Mouse (Mus musculus): ENCODE data around the gene Cdh20. TPM values are rescaled to one million over a fixed set of nuclear protein-coding genes. Genes with fewer than 3 reads are reported as not detected.

The Cdh20 gene
- polyA plus RNA-seq, 2 experiments, result 0.01 TPM; not detected in 1

DNA sequence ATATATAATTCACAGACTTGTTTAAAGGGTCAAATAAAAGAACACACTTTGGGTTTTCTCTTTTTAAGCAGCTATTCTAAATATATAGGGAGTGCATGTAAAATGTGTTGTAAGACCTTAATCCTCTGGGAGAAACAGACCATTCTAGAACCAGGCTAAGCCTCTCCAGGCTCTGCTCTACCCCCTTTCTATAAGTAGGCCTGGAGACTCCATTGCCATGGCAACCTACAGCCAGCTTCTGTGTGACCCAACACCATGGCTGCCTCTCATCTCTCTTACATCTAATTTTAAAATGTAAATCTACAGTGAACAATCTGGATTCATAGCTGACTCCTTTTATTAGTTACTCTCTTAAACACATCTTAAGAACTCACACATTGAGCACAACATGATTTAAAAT lies 133.5 kb downstream of the Cdh20 start:
- H3K27me3 ChIP-seq (ENCODE audit: control insufficient read depth, insufficient read depth, low read length), result no peaks in the 10 kb centered on the region
- no peak overlapping the region for H3K4me3 ChIP-seq (ENCODE audit: insufficient read depth in 1 of 2, low read depth in 2 of 2, low read length in 2 of 2)
- ATAC-seq (ENCODE audit: insufficient read depth), result no peak
- H3K4me1 ChIP-seq (replicated peaks; ENCODE audit: control insufficient read depth in 2 of 2, insufficient read depth in 2 of 2, low read length in 1 of 2), result no peaks in the 10 kb centered on the region
- no peak overlapping the region for H3K4me2 ChIP-seq (ENCODE audit: low read depth)
- H3K9ac ChIP-seq (replicated peaks), result no peak overlapping the region
- H3K9me3 ChIP-seq (ENCODE audit: control insufficient read depth, low read length), result no peaks in the 10 kb centered on the region
- H3K27ac ChIP-seq, result no peak overlapping the region
- H3K36me3 ChIP-seq (replicated peaks; ENCODE audit: control insufficient read depth, insufficient read depth, low read depth), result no peaks in the 10 kb centered on the region
- TF ChIP-seq EP300 (IDR thresholded peaks at IDR 0.05; ENCODE audit: low read depth) (no peak), CTCF (IDR thresholded peaks at IDR 0.05; ENCODE audit: low read depth) (no peak)
- DNase-seq (ENCODE audit: low read depth in 3 of 3, low spot score in 3 of 3), result no peak

DNA sequence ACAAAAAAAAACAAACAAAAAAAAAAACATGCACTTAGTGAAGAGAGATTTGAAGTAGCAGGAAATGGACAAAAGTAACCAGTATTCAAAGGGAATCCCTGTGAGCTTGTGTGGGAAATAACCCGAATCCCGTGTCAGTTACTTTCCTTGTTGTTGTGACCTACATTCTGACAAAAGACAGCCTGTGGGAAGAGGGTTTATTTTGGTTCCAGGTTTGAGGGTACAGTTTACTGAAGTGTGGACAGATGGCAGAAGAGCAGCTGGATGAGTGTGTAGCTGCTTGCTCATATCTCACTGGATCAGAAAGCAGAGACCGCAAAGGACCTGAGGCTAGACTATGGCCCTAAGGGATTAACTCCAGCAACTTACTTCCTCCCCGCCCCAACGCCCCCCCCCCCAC lies 135.1 kb downstream of the Cdh20 start:
- DNase-seq (ENCODE audit: low read depth in 3 of 3, low spot score in 3 of 3), result no peak
- Histone ChIP-seq H3K9me3 (ENCODE audit: control insufficient read depth, low read length) (no peaks in the 10 kb centered on the region), H3K4me2 (ENCODE audit: low read depth) (no peak overlapping the region), H3K4me1 (replicated peaks; ENCODE audit: control insufficient read depth in 2 of 2, insufficient read depth in 2 of 2, low read length in 1 of 2) (no peaks in the 10 kb centered on the region), H3K9ac (replicated peaks) (no peak overlapping the region), H3K27me3 (ENCODE audit: control insufficient read depth, insufficient read depth, low read length) (no peaks in the 10 kb centered on the region), H3K36me3 (replicated peaks; ENCODE audit: control insufficient read depth, insufficient read depth, low read depth) (no peaks in the 10 kb centered on the region), H3K27ac (no peak overlapping the region), H3K4me3 (ENCODE audit: insufficient read depth in 1 of 2, low read depth in 2 of 2, low read length in 2 of 2) (no peak overlapping the region)
- no peak for TF ChIP-seq CTCF (IDR thresholded peaks at IDR 0.05; ENCODE audit: low read depth)
- no peak for TF ChIP-seq EP300 (IDR thresholded peaks at IDR 0.05; ENCODE audit: low read depth)
- 44% methylated on average over 5 of the region's 5 CpGs for WGBS (ENCODE audit: insufficient replicate concordance)
- no peak for ATAC-seq (ENCODE audit: insufficient read depth)

DNA sequence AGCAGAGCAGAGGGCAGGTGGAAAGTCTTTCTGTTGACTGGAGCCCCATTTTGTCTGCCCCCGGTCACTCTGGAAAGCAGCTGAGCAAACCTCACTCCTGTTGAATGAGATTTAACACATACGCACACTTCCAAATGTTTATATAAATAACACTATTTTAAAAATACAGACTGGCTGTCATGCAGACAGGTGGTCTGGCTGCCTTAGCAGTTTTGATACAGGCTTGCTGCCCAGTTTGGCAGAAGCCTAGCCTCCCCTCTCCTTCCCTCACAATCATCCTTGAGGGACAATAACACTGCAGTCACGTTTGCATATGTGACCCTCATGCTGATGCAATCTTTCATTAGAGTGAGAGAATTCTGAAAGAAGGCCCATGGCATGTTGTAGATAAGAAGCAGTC lies 144.1 kb downstream of the Cdh20 start:
- Histone ChIP-seq H3K4me1 (replicated peaks; ENCODE audit: control insufficient read depth in 2 of 2, insufficient read depth in 2 of 2, low read length in 1 of 2) (no peaks in the 10 kb centered on the region), H3K27ac (no peak overlapping the region), H3K27me3 (ENCODE audit: control insufficient read depth, insufficient read depth, low read length) (no peaks in the 10 kb centered on the region), H3K36me3 (replicated peaks; ENCODE audit: control insufficient read depth, insufficient read depth, low read depth) (no peaks in the 10 kb centered on the region), H3K4me2 (ENCODE audit: low read depth) (no peak overlapping the region), H3K9ac (replicated peaks) (no peak overlapping the region), H3K9me3 (ENCODE audit: control insufficient read depth, low read length) (no peaks in the 10 kb centered on the region), H3K4me3 (ENCODE audit: insufficient read depth in 1 of 2, low read depth in 2 of 2, low read length in 2 of 2) (no peak overlapping the region)
- TF ChIP-seq CTCF (IDR thresholded peaks at IDR 0.05; ENCODE audit: low read depth) (no peak), EP300 (IDR thresholded peaks at IDR 0.05; ENCODE audit: low read depth) (no peak)
- ATAC-seq (ENCODE audit: insufficient read depth) (no peak), DNase-seq (ENCODE audit: low read depth in 3 of 3, low spot score in 3 of 3) (no peak)
- 53% methylated on average over 3 of the region's 3 CpGs for WGBS (ENCODE audit: insufficient replicate concordance)

DNA sequence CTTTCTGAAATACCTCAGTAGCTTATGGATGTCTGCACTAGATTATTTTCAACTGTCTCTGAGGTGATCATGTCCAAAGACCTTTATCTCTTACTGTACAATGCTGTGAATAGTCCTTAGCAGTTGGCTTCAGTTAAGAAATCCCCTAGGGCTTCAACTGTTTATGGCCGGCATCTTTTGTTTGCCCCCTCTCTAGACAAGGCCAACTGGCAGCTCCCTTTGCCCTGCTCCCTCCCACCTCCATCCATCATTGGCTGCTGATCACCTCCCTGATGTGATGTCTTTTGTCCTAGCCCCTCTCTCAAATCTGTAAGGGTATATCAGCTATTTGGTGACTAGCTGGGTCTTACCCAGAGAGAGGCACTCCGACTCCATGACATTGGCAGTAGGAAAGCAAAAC lies 148.2 kb downstream of the Cdh20 start:
- WGBS (ENCODE audit: insufficient replicate concordance), result 68% methylated on average over 2 of the region's 2 CpGs
- no peak for DNase-seq (ENCODE audit: low read depth in 3 of 3, low spot score in 3 of 3)

DNA sequence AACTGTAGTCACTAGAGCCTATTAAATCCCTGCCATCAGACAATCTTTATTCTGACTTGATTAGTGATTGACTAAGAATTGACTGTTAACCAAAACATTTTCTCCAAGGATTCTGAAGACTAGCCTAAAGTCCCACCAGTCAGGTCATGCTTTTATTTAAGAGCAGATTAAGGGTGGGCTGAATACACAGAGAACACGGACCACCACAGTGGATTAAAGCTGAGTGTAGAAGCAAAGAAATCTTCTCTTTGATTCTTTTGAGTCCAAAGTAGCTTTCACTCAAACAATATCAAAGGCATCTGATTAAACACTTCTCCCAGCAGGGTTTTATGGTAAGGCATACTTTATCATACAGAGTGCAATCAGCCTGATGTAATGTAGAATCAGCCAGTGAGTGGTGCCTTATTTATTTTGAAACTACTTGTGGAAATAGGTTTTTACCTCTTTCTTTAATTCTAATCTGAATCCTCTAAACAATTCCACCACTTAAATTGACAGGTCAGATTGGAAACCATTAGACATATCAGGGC lies 149.0 kb downstream of the Cdh20 start:
- Histone ChIP-seq H3K4me1 (replicated peaks; ENCODE audit: control insufficient read depth in 2 of 2, insufficient read depth in 2 of 2, low read length in 1 of 2) (no peaks in the 10 kb centered on the region), H3K9ac (replicated peaks) (no peak overlapping the region), H3K9me3 (ENCODE audit: control insufficient read depth, low read length) (no peaks in the 10 kb centered on the region), H3K4me2 (ENCODE audit: low read depth) (no peak overlapping the region), H3K36me3 (replicated peaks; ENCODE audit: control insufficient read depth, insufficient read depth, low read depth) (no peaks in the 10 kb centered on the region), H3K27ac (no peak overlapping the region), H3K27me3 (ENCODE audit: control insufficient read depth, insufficient read depth, low read length) (no peaks in the 10 kb centered on the region), H3K4me3 (ENCODE audit: insufficient read depth in 1 of 2, low read depth in 2 of 2, low read length in 2 of 2) (no peak overlapping the region)
- DNase-seq (ENCODE audit: low read depth in 3 of 3, low spot score in 3 of 3) (no peak), ATAC-seq (ENCODE audit: insufficient read depth) (no peak)
- no peak for TF ChIP-seq CTCF (IDR thresholded peaks at IDR 0.05; ENCODE audit: low read depth)
- no peak for TF ChIP-seq EP300 (IDR thresholded peaks at IDR 0.05; ENCODE audit: low read depth)
- 53% methylated on average over 1 of the region's 1 CpGs for WGBS (ENCODE audit: insufficient replicate concordance)

More for the DNA sequence above, 148.2 kb downstream of the Cdh20 start:
- Histone ChIP-seq H3K36me3 (replicated peaks; ENCODE audit: control insufficient read depth, insufficient read depth, low read depth) (no peaks in the 10 kb centered on the region), H3K9me3 (ENCODE audit: control insufficient read depth, low read length) (no peaks in the 10 kb centered on the region), H3K27me3 (ENCODE audit: control insufficient read depth, insufficient read depth, low read length) (no peaks in the 10 kb centered on the region), H3K4me3 (ENCODE audit: insufficient read depth in 1 of 2, low read depth in 2 of 2, low read length in 2 of 2) (no peak overlapping the region), H3K27ac (no peak overlapping the region), H3K4me1 (replicated peaks; ENCODE audit: control insufficient read depth in 2 of 2, insufficient read depth in 2 of 2, low read length in 1 of 2) (no peaks in the 10 kb centered on the region), H3K4me2 (ENCODE audit: low read depth) (no peak overlapping the region), H3K9ac (replicated peaks) (no peak overlapping the region)
- ATAC-seq (ENCODE audit: insufficient read depth), result no peak
- no peak for TF ChIP-seq CTCF (IDR thresholded peaks at IDR 0.05; ENCODE audit: low read depth)
- TF ChIP-seq EP300 (IDR thresholded peaks at IDR 0.05; ENCODE audit: low read depth), result no peak

Data from liver, embryonic 14.5 days (tissue).